Mouse (Mus musculus) cerebellum, postnatal 36 days (tissue): ENCODE measurements around the gene Rpgrip1l.
A peak's percentile ranks its signal among the peaks of the same experiment; 100 is the strongest.

Source experiments
- DNase-seq, 2 experiments: peaks; one replicate each; pipeline ENCODE4 v3.0.0; 2021 to 2022; ENCODE audit warnings: mixed read lengths in 2 of 2

Rpgrip1l gene

DNA sequence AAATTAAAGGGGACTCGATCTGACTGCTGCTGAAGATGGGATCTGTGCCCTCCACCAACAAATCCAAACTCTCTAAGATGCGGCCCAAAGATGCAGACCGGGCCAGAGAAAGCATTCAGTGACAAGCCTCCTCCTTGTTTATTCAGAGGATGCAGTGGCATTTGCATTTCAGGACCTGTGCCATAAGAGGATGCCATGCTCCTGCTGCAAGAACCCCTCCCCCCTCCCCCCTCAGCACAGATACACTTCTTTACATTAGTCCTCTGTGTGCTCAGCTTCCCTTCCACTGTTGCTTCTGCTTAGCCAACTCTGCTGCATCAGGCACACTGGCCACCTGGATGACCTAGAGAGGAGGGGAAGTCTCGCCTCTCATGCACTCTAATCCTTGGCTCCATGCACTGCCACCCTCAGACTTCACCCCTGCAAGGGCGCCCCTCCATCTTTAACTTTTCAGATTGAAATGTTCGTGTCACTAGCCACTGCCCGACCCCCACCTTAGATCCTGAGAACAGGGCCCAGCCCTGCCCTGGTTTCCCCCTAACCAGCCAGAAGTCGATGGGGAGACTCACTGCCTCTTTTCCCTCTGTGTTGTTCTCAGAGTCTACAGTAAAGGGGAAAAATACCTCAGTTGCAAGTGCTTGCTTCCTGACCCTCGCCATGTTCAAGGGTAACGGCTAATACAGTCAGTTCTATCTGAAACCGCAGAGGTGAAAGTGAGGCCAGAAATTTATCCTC lies 14.6 kb upstream of the Rpgrip1l start:
- DNase-seq = no peak

DNA sequence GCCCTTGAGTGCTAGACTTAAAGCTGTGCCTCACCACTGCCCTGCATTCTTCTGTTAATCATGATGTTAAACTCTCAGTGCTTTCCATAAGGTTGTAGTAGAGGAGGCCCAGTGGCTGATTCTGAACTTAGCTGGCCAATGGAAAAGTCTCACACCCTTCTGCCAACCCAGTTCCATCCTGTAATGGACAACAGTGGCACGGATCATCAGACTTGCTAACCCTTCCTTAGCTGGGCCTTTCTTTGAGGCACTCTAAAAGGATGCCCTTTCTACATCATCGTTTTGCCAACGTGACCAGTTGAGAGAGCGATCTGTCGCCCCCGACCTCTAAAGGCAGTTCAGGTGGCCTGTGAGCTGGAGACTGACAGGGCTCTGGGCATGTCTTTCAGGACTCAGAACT lies 13.9 kb upstream of the Rpgrip1l start:
- no peak for DNase-seq

DNA sequence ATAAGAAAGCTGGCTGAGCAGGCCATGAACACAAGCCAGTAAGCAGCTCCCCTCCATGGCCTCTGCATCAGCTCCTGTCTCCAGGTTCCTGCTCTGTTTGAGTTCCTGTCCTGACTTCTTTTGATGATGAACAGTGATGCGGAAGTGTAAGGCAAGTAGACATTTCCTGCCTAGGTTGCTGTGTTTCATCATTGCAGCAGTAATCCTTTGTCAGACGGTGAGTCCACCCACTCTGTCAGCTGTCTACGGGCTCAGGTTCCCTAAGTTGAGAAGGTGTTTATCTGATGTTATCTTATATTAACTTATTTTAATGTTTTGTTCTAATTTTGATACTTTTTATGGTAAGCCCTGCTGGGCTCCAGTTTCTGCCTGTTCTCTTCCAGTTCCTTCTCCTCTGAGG lies 13.0 kb upstream of the Rpgrip1l start:
- no peak for DNase-seq

DNA sequence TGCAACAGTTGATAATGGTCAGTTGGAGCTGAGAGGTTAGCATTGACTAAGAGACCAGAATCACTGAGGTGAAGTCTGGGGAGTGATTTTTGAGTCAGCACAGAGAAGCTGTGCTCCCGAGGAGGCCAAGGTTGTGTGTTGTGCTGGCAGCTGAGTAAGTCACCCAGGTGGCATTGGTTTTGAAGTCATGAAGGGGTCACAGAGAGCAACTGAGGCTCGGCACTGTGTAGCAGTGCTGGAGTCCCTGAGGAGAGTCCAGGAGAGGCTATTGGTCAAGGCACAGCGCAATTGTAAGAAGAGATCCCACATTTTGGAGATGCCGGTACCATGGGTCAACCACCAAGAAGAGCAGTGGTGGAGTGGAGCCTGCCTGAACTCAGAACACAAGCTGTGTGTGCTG lies 11.9 kb upstream of the Rpgrip1l start:
- DNase-seq = no peak

DNA sequence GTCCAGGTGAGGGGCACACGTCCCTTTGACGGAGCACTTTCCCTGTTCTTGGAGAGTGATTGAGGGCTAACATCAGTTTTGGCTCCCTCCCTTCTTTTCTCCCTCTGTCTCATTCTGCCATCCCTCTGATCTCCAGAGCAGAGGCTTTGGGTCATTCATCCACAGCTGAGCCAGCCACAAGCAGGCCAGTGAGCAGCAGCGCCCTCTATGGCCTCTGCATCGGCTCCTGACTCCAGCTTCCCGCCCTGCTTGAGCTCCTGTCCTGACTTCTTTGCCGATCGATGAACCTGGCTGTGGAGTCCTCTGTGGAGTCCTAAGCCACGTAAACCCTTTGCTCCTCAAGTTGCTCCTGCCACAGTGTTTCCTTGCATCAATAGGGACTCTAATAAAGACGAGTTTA lies 11.2 kb upstream of the Rpgrip1l start:
- peak; percentile 36 to 42 for DNase-seq

DNA sequence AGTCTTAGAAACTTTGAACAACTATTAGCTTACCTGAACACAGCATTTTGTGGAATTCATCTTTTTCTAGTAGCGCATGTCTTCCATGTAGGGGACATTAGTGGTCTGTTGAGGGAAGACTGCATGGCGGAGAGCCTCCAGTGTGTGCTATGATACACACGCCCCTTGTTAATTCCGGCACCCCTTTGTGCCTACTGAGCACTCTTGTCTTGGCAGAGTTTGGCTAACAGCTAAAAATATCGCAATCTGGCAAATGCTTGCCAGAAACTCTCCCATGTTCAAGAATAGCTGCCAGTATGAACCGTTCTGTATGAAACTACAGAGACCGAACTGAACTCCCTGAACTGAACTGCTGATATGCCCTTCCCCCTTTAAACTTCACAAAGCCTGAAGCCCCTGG lies 10.4 kb upstream of the Rpgrip1l start:
- DNase-seq = peak in 1 of 2 experiments; percentile 34

DNA sequence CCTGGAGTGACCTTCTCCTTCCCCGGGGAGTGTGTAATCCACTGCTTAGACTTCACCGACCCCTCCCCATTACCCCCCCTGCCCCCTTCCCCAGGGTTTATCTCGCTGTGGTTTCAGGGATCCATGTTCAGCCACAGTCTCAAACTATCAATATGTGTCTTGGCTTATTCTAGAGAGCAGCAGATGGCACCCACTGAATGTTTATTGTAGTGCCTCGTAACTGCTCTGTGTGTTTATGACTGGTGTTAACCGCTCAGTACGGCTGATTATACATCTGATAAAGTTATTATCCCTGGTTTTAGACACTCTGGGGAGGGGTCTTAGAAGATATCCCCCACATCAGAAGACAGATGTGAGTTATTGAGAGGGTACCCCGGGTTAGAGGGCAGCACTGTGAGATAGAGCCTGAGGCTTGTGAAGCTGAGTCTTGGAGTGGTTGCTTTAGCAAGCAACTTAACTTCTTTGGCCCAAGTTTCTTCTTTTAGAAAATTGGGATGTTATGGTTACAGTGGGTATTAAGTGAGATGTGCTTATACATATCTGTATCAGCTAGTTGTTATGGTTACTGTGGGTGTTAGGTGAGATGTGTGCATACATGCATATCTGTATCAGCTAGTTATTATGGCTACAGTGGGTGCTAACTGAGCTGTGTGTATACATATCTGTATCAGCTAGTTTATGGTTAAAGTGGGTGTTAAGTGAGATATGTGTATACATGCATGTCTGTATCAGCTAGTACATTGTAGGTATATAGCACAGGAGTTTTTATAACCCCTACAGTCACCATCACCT lies 6.1 kb upstream of the Rpgrip1l start:
- DNase-seq = no peak

DNA sequence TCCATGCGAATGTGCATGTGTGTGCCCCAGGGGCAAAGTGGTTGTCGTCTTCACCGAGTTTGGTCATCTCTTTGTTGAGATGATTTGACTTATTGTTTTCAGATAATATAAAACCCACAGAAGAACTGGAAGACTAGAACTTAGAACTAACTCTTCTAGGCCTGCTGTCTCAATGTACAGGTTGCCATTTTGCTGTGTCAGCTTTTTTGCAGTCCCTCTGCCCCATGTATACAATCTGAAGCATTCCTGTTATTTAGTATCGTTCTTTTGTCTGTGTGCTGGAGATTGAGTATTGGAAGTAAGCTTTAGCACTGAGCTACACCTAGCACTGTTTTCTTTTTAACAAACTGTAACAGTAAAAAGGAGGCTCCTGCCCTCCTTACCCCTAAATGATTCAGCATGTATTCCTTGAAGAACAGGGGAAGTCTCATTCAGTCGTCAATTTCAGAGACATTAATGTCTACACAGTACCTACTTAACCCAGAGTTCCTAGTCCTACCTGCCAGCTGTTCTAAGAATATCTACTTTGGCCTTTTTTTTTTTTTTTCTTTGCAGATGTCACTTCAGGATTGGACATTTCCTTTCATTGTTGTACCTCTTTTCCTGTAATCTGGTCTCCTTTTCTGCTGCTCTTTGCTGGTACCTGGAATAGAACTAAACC lies 4.6 kb upstream of the Rpgrip1l start:
- no peak for DNase-seq

DNA sequence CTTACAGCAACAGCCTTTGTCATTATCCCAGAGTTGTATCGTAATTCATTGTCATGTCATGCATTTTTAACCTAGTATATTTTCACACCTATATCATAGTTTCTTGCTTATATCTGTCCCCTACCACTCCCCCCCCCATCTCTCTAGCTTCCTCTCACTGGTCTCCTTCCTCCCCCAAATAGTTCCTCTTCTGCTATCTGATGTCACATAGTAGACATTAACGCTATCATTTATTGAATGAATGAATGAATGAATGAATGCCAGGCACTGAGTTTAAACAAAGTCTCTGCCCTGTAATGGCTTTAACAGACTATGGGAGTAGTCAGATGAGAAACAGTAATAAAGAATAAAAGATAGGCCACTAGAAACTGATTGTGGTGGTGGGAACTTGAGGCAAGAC lies 720 bp downstream of the Rpgrip1l start:
- no peak for DNase-seq

DNA sequence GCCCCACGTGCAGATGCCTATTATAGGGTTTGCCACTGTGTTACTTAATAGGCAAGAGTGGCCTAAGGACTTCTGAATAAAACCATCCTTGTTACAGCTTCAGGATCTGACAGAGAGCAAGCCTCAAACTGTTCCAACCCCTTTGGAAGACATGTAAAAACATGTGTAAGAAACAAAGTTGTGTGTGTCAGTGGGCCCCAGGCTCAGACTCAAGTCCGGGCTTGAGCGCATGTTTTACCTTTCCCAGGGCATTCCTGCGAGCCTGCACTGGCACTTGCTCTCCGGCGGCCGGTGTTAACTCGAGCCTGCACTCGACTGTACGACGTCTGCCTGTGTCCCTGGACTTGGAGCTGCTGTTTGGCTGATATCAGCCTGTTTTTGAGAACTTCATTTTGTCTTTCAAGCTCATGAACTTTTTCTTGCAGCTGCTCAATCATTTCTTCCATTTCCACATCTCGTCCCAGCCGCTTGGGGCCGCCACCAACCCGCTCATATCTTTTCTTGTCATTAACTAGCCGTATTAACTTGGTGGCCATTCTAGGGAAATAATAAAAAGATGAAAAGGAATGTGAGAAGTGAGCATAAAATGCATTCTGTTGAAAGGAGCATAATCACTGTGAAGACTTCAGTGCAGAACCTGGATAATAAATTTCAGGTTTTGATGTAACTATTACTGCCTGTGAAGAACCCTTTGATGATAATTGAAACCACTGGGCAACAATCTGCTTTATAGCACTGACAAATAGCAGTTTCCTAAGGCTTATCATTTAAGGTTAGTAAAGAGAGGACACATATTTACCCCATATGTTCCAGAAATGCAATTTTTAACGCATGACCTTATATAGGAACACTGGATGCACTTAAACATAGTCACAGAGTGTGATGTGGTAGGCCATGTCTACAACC lies 8.3 kb downstream of the Rpgrip1l start:
- DNase-seq = no peak

DNA sequence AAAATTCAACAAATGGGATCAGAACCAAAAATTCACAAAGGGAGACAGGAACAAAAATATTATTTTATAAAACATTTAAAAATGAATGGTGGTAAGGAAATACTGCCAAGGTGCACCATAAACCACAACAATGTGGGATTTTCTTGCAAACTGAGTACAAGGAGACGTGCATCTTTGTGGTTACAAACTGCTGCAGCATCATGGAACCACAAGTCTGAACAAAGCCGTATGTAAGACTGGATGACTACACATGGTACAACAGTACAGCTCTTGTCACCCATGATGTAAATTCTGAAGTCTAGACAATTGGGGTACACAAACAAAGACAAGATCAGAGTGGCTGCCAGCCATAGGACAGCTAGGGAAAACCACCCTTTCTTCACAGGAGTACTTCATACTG lies 14.4 kb downstream of the Rpgrip1l start:
- DNase-seq = no peak

DNA sequence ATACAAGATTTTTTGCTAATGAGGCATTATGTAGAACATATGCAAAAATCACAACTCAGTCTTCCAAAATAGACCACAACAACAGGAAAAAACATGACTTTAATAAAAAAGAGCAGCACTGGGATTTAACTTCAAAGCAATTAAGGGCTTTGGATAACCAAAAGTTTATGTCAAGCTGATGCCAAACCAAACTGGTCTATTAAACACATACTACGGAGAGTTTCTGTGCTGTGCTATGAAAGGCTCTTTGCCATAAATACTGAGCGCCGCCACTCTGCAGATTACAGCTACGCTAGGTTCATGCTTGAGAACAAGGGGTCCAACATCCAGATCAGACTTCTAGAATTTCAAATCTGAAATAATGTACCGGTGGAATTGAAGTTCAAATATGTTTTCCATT lies 17.3 kb downstream of the Rpgrip1l start:
- DNase-seq = no peak

DNA sequence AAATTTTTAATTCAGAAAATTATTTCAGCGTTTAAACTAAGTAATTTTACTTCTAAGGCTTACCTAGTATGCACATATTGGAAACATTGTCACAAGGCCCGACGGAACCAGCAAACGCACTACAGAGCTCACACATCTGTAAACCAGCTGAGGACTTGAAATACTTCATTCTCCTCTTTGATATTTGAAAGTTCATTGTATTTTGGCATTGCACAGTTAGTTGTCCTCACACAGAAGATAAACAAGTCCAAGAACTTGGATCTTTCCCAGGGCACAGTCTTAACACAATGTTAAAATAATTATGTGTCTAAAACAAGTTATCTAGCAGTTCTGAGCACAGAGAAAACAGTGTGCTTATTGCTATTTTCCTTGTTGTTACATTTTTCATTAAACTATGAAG lies 22.5 kb downstream of the Rpgrip1l start:
- no peak for DNase-seq

DNA sequence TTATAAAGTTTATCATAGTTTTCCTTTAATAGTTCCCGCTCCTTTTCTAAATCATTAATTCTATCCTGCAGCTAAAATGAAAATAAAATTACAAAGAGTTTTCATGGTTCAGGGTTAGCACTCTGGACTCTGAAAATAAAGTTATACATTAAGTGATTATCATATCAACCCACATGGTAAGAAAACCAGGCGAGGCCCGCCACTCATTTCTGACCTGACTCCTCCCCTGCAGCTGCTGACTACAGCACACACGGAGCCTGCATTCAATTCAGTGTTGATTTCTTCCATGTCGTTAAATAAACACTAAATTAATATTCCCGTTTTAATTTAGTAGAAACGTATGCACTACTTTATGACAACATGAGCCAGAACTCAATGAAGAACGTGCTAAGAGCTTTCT lies 26.8 kb downstream of the Rpgrip1l start:
- DNase-seq = no peak

DNA sequence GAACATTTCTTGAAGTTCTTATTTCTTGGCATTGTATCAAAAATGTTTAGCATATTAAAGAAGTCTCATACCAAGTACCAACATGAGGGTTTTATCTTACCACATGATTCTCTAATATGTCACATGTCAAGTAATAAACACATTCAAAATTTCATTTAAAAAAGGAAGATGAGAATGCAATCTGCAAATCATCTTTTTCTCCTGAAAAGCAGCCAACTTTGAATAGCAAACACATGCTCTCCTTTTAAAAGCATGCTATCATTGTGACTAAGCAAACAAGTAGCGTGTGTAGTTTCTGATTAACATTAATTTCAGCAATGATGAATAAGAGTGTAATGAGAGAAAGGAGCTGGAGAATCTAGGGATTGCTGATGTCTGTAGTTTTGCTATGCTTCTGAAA lies 29.2 kb downstream of the Rpgrip1l start:
- no peak for DNase-seq

DNA sequence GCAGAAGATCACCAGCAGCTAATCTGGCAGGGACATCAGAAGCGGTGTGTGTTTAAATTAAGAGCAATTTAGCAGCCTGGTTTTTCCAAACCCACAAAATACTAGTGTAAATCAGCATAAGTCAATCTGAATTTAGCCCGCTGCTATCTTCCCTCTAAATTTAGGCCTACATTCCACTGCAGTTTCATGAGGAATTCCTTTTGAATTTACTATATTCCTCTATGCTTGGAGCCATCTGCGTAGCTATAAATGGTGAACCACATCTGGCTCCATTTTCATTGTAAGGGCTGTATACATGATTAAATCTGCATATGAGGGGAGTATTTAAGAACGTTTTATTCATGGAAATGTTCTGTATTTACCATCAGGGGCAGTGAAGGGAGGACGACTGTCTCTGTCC lies 30.4 kb downstream of the Rpgrip1l start:
- DNase-seq = no peak

DNA sequence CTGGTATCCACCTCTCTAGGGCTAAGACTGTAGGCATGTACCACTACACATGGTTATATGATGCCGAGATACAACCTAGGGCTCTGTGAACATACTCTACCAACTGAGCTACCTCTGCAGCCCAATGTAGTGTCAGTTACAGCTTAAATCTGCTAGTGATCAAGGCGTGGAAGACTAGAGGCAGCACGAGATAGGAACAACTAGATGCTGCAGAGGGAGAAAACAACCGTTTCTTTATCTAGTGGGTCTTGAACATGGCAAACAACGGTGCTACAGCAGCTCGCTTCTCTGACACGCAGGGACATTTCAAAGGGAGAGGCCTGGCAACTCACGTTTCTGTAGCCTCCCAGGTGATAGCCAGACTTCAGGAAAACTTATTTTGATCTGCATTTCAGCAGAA lies 31.5 kb downstream of the Rpgrip1l start:
- DNase-seq = no peak

DNA sequence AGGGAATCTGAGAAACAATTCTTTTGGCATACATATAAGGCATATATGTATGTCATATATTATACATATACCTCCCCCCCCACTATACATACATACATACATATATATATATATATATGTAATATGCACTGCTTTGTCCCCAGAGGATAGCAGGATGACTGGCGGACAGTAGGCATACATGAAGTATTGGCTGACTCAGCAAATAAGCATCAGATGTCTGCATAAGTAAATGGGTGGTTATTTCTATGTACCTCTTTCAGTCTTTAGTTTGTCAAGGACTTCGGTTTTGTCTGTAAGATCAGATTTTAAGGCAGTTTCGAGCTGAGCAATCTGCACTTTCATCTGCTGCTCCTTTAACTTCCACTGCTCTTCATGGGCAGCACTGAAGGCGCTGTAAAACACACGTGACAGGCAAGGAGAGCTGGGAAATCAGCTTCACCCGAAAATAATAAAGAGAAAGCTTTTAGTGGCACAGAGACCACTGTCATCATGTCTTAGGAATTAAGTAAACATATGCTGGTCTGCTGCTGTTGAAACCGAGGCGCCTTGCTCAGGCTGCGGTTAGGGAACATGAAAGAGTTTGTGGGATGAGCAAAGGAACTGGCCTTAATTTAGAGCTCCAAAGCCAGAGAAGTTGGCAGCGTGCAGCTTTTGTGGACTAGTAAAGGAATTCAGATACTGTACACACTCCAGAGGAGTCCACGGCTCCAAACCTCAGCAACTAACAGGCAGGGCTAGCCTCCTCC lies 32.4 kb downstream of the Rpgrip1l start:
- DNase-seq = no peak

DNA sequence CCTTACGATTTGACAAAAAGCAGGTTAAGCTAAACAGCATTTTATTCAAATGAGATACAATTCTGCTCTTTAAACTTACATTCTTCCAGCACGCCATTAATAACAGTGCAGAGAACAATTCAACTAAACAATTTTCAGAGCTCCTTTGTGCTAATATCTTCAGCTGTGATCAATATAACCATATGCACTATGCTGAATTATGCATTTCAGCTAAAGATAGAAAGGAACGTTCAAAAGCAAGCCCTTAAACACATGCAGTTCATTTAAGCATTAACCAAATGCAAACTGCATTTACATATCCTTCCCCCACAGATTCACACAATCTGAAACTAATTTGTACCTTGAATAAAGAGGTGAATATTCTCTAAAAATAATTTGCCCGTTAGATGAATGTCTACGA lies 35.0 kb downstream of the Rpgrip1l start:
- no peak for DNase-seq

DNA sequence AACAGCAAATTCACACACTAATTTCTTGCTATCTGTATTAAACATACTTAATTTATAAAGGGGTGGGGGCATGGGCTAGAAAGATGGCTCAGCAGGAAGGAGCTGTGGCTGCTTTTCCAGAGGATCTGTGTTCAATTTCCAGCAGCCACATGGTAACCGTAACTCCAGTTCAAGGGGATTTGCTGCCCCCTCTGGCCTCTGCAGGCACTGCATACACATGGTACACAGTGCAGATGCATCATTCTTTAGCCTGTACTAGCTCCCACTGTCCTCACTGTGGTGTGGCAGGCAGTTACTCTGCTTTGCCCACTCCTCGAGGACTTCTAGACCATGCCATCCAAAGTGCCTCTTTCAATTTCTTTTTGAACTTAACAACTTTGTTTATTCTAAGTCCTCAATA lies 36.7 kb downstream of the Rpgrip1l start:
- DNase-seq = no peak

DNA sequence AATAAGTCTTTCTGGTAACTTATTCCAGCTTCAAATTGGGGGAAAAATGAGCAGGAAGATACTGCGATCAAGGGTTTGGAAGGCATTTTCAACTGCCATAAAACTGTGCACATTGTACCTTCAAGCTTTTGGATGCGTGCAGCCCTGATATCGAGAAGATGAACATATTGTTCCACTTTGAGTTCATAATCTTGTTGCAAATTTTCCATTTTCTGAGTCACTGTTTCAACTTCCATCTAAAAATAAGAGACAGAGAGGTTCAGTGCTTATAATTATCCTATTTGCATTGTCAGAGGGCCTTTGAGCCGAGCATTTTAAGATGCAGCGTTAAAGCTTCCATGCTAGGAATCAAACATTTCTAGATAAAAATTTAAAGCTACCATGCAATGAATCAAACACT lies 39.6 kb downstream of the Rpgrip1l start:
- no peak for DNase-seq

DNA sequence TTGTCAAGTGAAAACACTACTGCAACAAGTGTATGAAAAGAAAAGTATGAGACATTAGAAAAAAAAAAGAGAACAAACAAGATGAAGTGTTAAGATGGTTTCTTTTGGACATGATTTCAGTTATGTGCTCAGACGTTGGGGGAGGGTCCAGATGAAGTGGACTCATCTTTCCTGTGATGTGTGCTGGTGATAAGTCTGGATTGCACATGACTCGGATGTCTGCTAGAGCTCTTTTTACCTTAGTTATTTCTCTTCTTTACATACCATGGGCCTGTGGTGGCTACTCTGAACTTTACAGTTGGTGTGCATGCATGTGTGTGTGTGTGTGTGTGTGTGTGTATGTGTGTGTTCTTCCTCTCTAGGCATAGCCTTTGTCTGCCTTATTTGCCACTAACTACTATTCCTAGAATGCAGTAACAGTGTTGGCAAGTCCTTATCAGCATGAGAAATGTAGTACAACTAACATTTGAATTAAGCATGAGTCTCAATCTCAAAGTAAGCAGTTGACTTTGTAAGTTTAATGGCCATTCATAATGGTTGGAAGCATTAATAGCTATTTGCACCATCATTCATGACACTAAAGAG lies 43.6 kb downstream of the Rpgrip1l start:
- DNase-seq = no peak
